Mouse (Mus musculus): ENCODE measurements around the gene Krtap4-2. TPM values are rescaled to one million over a fixed set of nuclear protein-coding genes. Genes with fewer than 3 reads are reported as not detected.

The Krtap4-2 gene
- not detected for polyA plus RNA-seq (2014; fragmentation: Illumina TruSeq; extraction: RNeasy Lipid Tissue Mini Kit (QIAGEN cat#74804); ENCODE audit: low read depth, low replicate concordance)

GRCm38 (mm10) chr11:99634653-99635134 lies at the start of gene Krtap4-2:
Gene Krtap4-2 (minus strand): TSS chr11:99635084.

GRCm38 (mm10) chr11:99665860-99666259 lies 31.0 kb upstream of the Krtap4-2 start, which contains the start of gene Krtap4-6:
Gene Krtap4-6 (minus strand): TSS chr11:99665960.

GRCm38 (mm10) chr11:99658467-99659010 lies 23.7 kb upstream of the Krtap4-2 start, which contains the start of gene Gm11563:
Gene Gm11563 (minus strand): TSS chr11:99658960.

GRCm38 (mm10) chr11:99650136-99650535 lies 15.3 kb upstream of the Krtap4-2 start, which contains the start of gene Gm11555:
Gene Gm11555 (minus strand): TSS chr11:99650236.

GRCm38 (mm10) chr11:99643635-99644139 lies 8.8 kb upstream of the Krtap4-2 start, which contains the start of gene Krtap4-7:
Gene Krtap4-7 (minus strand): TSS chr11:99644089.

GRCm38 (mm10) chr11:99628138-99628537 lies 6.7 kb downstream of the Krtap4-2 start, which contains the start of gene Krtap4-1:
Gene Krtap4-1 (minus strand): TSS chr11:99628238.

GRCm38 (mm10) chr11:99620335-99620734 lies 14.5 kb downstream of the Krtap4-2 start, which contains the start of gene Gm11562:
Gene Gm11562 (minus strand): TSS chr11:99620435.

GRCm38 (mm10) chr11:99614796-99615363 lies 20.0 kb downstream of the Krtap4-2 start, which contains the start of gene Krtap2-4:
Gene Krtap2-4 (minus strand): TSS chr11:99614846.

GRCm38 (mm10) chr11:99610089-99610488 lies 24.8 kb downstream of the Krtap4-2 start, which contains the start of gene Gm11937:
Gene Gm11937 (minus strand): TSS chr11:99610189.

GRCm38 (mm10) chr11:99603208-99603607 lies 31.7 kb downstream of the Krtap4-2 start, which contains the start of gene Gm11938:
Gene Gm11938 (minus strand): TSS chr11:99603308.

GRCm38 (mm10) chr11:99597742-99598141 lies 37.1 kb downstream of the Krtap4-2 start, which contains the start of gene Krtap9-3:
Gene Krtap9-3 (minus strand): TSS chr11:99598105.

GRCm38 (mm10) chr11:99590981-99591380 lies 43.9 kb downstream of the Krtap4-2 start, which contains the start of gene Krtap1-3:
Gene Krtap1-3 (minus strand): TSS chr11:99591339.

Other genes with a start within 250 kb of the Krtap4-2 start
- 17.3 TPM for gene Krt10, start 245.7 kb downstream of the Krtap4-2 start, polyA plus RNA-seq (2014; fragmentation: Illumina TruSeq; extraction: RNeasy Lipid Tissue Mini Kit (QIAGEN cat#74804); ENCODE audit: low read depth, low replicate concordance)
- 0.47 TPM for gene Krt12, start 212.8 kb downstream of the Krtap4-2 start, polyA plus RNA-seq (2014; fragmentation: Illumina TruSeq; extraction: RNeasy Lipid Tissue Mini Kit (QIAGEN cat#74804); ENCODE audit: low read depth, low replicate concordance)
- gene Krt20, start 196.9 kb downstream of the Krtap4-2 start, polyA plus RNA-seq (2014; fragmentation: Illumina TruSeq; extraction: RNeasy Lipid Tissue Mini Kit (QIAGEN cat#74804); ENCODE audit: low read depth, low replicate concordance) = 486 TPM
- 3.1 TPM for gene Krt23, start 141.9 kb downstream of the Krtap4-2 start, polyA plus RNA-seq (2014; fragmentation: Illumina TruSeq; extraction: RNeasy Lipid Tissue Mini Kit (QIAGEN cat#74804); ENCODE audit: low read depth, low replicate concordance)
- gene Krt39, start 113.7 kb downstream of the Krtap4-2 start, polyA plus RNA-seq (2014; fragmentation: Illumina TruSeq; extraction: RNeasy Lipid Tissue Mini Kit (QIAGEN cat#74804); ENCODE audit: low read depth, low replicate concordance) = not detected
- gene Krt40, start 91.9 kb downstream of the Krtap4-2 start, polyA plus RNA-seq (2014; fragmentation: Illumina TruSeq; extraction: RNeasy Lipid Tissue Mini Kit (QIAGEN cat#74804); ENCODE audit: low read depth, low replicate concordance) = not detected
- not detected for gene Krtap3-3, start 84.2 kb downstream of the Krtap4-2 start, polyA plus RNA-seq (2014; fragmentation: Illumina TruSeq; extraction: RNeasy Lipid Tissue Mini Kit (QIAGEN cat#74804); ENCODE audit: low read depth, low replicate concordance)
- not detected for gene Krtap3-2, start 78.2 kb downstream of the Krtap4-2 start, polyA plus RNA-seq (2014; fragmentation: Illumina TruSeq; extraction: RNeasy Lipid Tissue Mini Kit (QIAGEN cat#74804); ENCODE audit: low read depth, low replicate concordance)
- gene Gm11939, start 75.6 kb downstream of the Krtap4-2 start, polyA plus RNA-seq (2014; fragmentation: Illumina TruSeq; extraction: RNeasy Lipid Tissue Mini Kit (QIAGEN cat#74804); ENCODE audit: low read depth, low replicate concordance) = not detected
- not detected for gene Krtap3-1, start 68.5 kb downstream of the Krtap4-2 start, polyA plus RNA-seq (2014; fragmentation: Illumina TruSeq; extraction: RNeasy Lipid Tissue Mini Kit (QIAGEN cat#74804); ENCODE audit: low read depth, low replicate concordance)
- not detected for gene Krtap1-5, start 54.1 kb downstream of the Krtap4-2 start, polyA plus RNA-seq (2014; fragmentation: Illumina TruSeq; extraction: RNeasy Lipid Tissue Mini Kit (QIAGEN cat#74804); ENCODE audit: low read depth, low replicate concordance)
- not detected for gene Krtap1-4, start 51.4 kb downstream of the Krtap4-2 start, polyA plus RNA-seq (2014; fragmentation: Illumina TruSeq; extraction: RNeasy Lipid Tissue Mini Kit (QIAGEN cat#74804); ENCODE audit: low read depth, low replicate concordance)
- not detected for gene Krtap1-3, start 43.7 kb downstream of the Krtap4-2 start, polyA plus RNA-seq (2014; fragmentation: Illumina TruSeq; extraction: RNeasy Lipid Tissue Mini Kit (QIAGEN cat#74804); ENCODE audit: low read depth, low replicate concordance)
- not detected for gene Krtap9-3, start 37.0 kb downstream of the Krtap4-2 start, polyA plus RNA-seq (2014; fragmentation: Illumina TruSeq; extraction: RNeasy Lipid Tissue Mini Kit (QIAGEN cat#74804); ENCODE audit: low read depth, low replicate concordance)
- not detected for gene Gm11938, start 31.8 kb downstream of the Krtap4-2 start, polyA plus RNA-seq (2014; fragmentation: Illumina TruSeq; extraction: RNeasy Lipid Tissue Mini Kit (QIAGEN cat#74804); ENCODE audit: low read depth, low replicate concordance)
- gene Gm11937, start 24.9 kb downstream of the Krtap4-2 start, polyA plus RNA-seq (2014; fragmentation: Illumina TruSeq; extraction: RNeasy Lipid Tissue Mini Kit (QIAGEN cat#74804); ENCODE audit: low read depth, low replicate concordance) = not detected
- gene Krtap2-4, start 20.2 kb downstream of the Krtap4-2 start, polyA plus RNA-seq (2014; fragmentation: Illumina TruSeq; extraction: RNeasy Lipid Tissue Mini Kit (QIAGEN cat#74804); ENCODE audit: low read depth, low replicate concordance) = not detected
- gene Gm11562, start 14.6 kb downstream of the Krtap4-2 start, polyA plus RNA-seq (2014; fragmentation: Illumina TruSeq; extraction: RNeasy Lipid Tissue Mini Kit (QIAGEN cat#74804); ENCODE audit: low read depth, low replicate concordance) = not detected
- gene Krtap4-1, start 6.8 kb downstream of the Krtap4-2 start, polyA plus RNA-seq (2014; fragmentation: Illumina TruSeq; extraction: RNeasy Lipid Tissue Mini Kit (QIAGEN cat#74804); ENCODE audit: low read depth, low replicate concordance) = not detected
- gene Krtap4-7, start 9.0 kb upstream of the Krtap4-2 start, polyA plus RNA-seq (2014; fragmentation: Illumina TruSeq; extraction: RNeasy Lipid Tissue Mini Kit (QIAGEN cat#74804); ENCODE audit: low read depth, low replicate concordance) = not detected
- not detected for gene Gm11555, start 15.2 kb upstream of the Krtap4-2 start, polyA plus RNA-seq (2014; fragmentation: Illumina TruSeq; extraction: RNeasy Lipid Tissue Mini Kit (QIAGEN cat#74804); ENCODE audit: low read depth, low replicate concordance)
- gene Gm11563, start 23.9 kb upstream of the Krtap4-2 start, polyA plus RNA-seq (2014; fragmentation: Illumina TruSeq; extraction: RNeasy Lipid Tissue Mini Kit (QIAGEN cat#74804); ENCODE audit: low read depth, low replicate concordance) = not detected
- gene Krtap4-6, start 30.9 kb upstream of the Krtap4-2 start, polyA plus RNA-seq (2014; fragmentation: Illumina TruSeq; extraction: RNeasy Lipid Tissue Mini Kit (QIAGEN cat#74804); ENCODE audit: low read depth, low replicate concordance) = not detected
- gene Gm14190, start 55.7 kb upstream of the Krtap4-2 start, polyA plus RNA-seq (2014; fragmentation: Illumina TruSeq; extraction: RNeasy Lipid Tissue Mini Kit (QIAGEN cat#74804); ENCODE audit: low read depth, low replicate concordance) = not detected
- gene Gm14180, start 99.2 kb upstream of the Krtap4-2 start, polyA plus RNA-seq (2014; fragmentation: Illumina TruSeq; extraction: RNeasy Lipid Tissue Mini Kit (QIAGEN cat#74804); ENCODE audit: low read depth, low replicate concordance) = not detected
- gene Gm11595, start 137.8 kb upstream of the Krtap4-2 start, polyA plus RNA-seq (2014; fragmentation: Illumina TruSeq; extraction: RNeasy Lipid Tissue Mini Kit (QIAGEN cat#74804); ENCODE audit: low read depth, low replicate concordance) = not detected
- gene Krtap4-8, start 145.6 kb upstream of the Krtap4-2 start, polyA plus RNA-seq (2014; fragmentation: Illumina TruSeq; extraction: RNeasy Lipid Tissue Mini Kit (QIAGEN cat#74804); ENCODE audit: low read depth, low replicate concordance) = not detected
- gene Krtap4-9, start 150.1 kb upstream of the Krtap4-2 start, polyA plus RNA-seq (2014; fragmentation: Illumina TruSeq; extraction: RNeasy Lipid Tissue Mini Kit (QIAGEN cat#74804); ENCODE audit: low read depth, low replicate concordance) = not detected
- not detected for gene Gm11596, start 158.4 kb upstream of the Krtap4-2 start, polyA plus RNA-seq (2014; fragmentation: Illumina TruSeq; extraction: RNeasy Lipid Tissue Mini Kit (QIAGEN cat#74804); ENCODE audit: low read depth, low replicate concordance)
- not detected for gene Gm11569, start 163.8 kb upstream of the Krtap4-2 start, polyA plus RNA-seq (2014; fragmentation: Illumina TruSeq; extraction: RNeasy Lipid Tissue Mini Kit (QIAGEN cat#74804); ENCODE audit: low read depth, low replicate concordance)
- not detected for gene Gm11554, start 169.4 kb upstream of the Krtap4-2 start, polyA plus RNA-seq (2014; fragmentation: Illumina TruSeq; extraction: RNeasy Lipid Tissue Mini Kit (QIAGEN cat#74804); ENCODE audit: low read depth, low replicate concordance)
- gene Krtap4-13, start 174.8 kb upstream of the Krtap4-2 start, polyA plus RNA-seq (2014; fragmentation: Illumina TruSeq; extraction: RNeasy Lipid Tissue Mini Kit (QIAGEN cat#74804); ENCODE audit: low read depth, low replicate concordance) = not detected
- not detected for gene Gm11564, start 180.6 kb upstream of the Krtap4-2 start, polyA plus RNA-seq (2014; fragmentation: Illumina TruSeq; extraction: RNeasy Lipid Tissue Mini Kit (QIAGEN cat#74804); ENCODE audit: low read depth, low replicate concordance)
- gene 2300003K06Rik, start 203.0 kb upstream of the Krtap4-2 start, polyA plus RNA-seq (2014; fragmentation: Illumina TruSeq; extraction: RNeasy Lipid Tissue Mini Kit (QIAGEN cat#74804); ENCODE audit: low read depth, low replicate concordance) = not detected
- not detected for gene Krtap4-16, start 216.5 kb upstream of the Krtap4-2 start, polyA plus RNA-seq (2014; fragmentation: Illumina TruSeq; extraction: RNeasy Lipid Tissue Mini Kit (QIAGEN cat#74804); ENCODE audit: low read depth, low replicate concordance)
- not detected for gene Gm11568, start 222.8 kb upstream of the Krtap4-2 start, polyA plus RNA-seq (2014; fragmentation: Illumina TruSeq; extraction: RNeasy Lipid Tissue Mini Kit (QIAGEN cat#74804); ENCODE audit: low read depth, low replicate concordance)
- not detected for gene Gm11559, start 229.4 kb upstream of the Krtap4-2 start, polyA plus RNA-seq (2014; fragmentation: Illumina TruSeq; extraction: RNeasy Lipid Tissue Mini Kit (QIAGEN cat#74804); ENCODE audit: low read depth, low replicate concordance)
- not detected for gene Krtap9-1, start 238.3 kb upstream of the Krtap4-2 start, polyA plus RNA-seq (2014; fragmentation: Illumina TruSeq; extraction: RNeasy Lipid Tissue Mini Kit (QIAGEN cat#74804); ENCODE audit: low read depth, low replicate concordance)
- gene Gm11567, start 244.1 kb upstream of the Krtap4-2 start, polyA plus RNA-seq (2014; fragmentation: Illumina TruSeq; extraction: RNeasy Lipid Tissue Mini Kit (QIAGEN cat#74804); ENCODE audit: low read depth, low replicate concordance) = not detected

All from sigmoid colon, adult 10 weeks (tissue).